Comparison of ENCODE assay signal across 21 mouse cellular contexts in the genomic region with DNA sequence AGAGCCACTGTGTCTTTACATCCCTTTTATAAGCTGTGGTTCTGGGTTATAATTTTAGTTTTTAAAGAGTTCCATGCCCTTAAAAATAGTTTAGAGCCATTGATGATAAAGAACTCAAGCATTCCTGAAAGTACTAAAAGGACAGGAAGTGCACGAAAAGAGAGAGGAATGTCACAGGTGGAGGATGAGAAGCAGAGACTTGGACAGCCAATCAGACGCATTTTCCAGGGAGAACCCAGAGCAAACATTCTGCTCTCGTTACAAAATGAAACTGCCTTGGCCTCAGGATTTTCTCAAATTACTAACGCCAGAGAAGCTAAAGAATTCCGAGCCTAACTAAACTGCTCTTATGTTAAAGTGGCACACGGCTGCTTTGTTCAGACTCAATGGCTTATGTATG.
DNase-seq lines count a peak whose midpoint lies in the region; ATAC-seq lines count a peak whose summit lies in the region.
"Had no signal": no experiment of that assay in that cellular context is flagged by ENCODE, and none has a peak within 500 bp of the region (broad histone marks: within the 10 kb centered on the region; RNA-seq: fewer than 3 reads in every experiment).

No protein-coding gene starts in this region.

- H3K4me1 ChIP-seq in limb, embryonic 12.5 days (replicated peaks), result peaks cover 4% of the 10 kb centered on the region; the same call in 1 of the 2 replicates
- H3K4me1 ChIP-seq in limb, embryonic 10.5 days, result no peaks in the 10 kb centered on the region
- H3K4me1 ChIP-seq in embryonic facial prominence, embryonic 11.5 days (ENCODE audit: control insufficient read depth, insufficient read depth, low read length), result no peaks in the 10 kb centered on the region
- no peaks in the 10 kb centered on the region for H3K4me1 ChIP-seq in intestine, embryonic 15.5 days (replicated peaks)
- 0 out of 2 replicates have a peak, but pooled peaks cover 5% of the 10 kb centered on the region for H3K4me1 ChIP-seq in stomach, embryonic 16.5 days (ENCODE audit: control insufficient read depth, insufficient read depth, low read length)
- H3K4me1 ChIP-seq in midbrain, embryonic 15.5 days, result no peaks in the 10 kb centered on the region
- H3K4me1 ChIP-seq: liver, embryonic 12.5 days had no signal

- no peak overlapping the region for H3K9ac ChIP-seq in limb, embryonic 12.5 days (replicated peaks)
- no peak overlapping the region for H3K9ac ChIP-seq in embryonic facial prominence, embryonic 11.5 days (replicated peaks; ENCODE audit: low read length)
- H3K9ac ChIP-seq in intestine, embryonic 15.5 days, result no peak overlapping the region
- H3K9ac ChIP-seq in stomach, embryonic 16.5 days (ENCODE audit: low read length), result no peak overlapping the region; the same call in 1 of the 2 replicates
- no peak overlapping the region for H3K9ac ChIP-seq in midbrain, embryonic 15.5 days
- H3K9ac ChIP-seq: liver, embryonic 12.5 days had no signal

- H3K9me3 ChIP-seq in limb, embryonic 12.5 days, result no peaks in the 10 kb centered on the region
- no peaks in the 10 kb centered on the region for H3K9me3 ChIP-seq in limb, embryonic 10.5 days (replicated peaks)
- no peaks in the 10 kb centered on the region for H3K9me3 ChIP-seq in embryonic facial prominence, embryonic 11.5 days (replicated peaks; ENCODE audit: control insufficient read depth, low read length)
- no peaks in the 10 kb centered on the region for H3K9me3 ChIP-seq in intestine, embryonic 15.5 days
- no peaks in the 10 kb centered on the region for H3K9me3 ChIP-seq in stomach, embryonic 16.5 days (replicated peaks; ENCODE audit: control insufficient read depth, low read length)
- no peaks in the 10 kb centered on the region for H3K9me3 ChIP-seq in midbrain, embryonic 15.5 days
- H3K9me3 ChIP-seq: liver, embryonic 12.5 days had no signal

- no peak for ATAC-seq in limb, embryonic 12.5 days (ENCODE audit: insufficient number of reproducible peaks, insufficient read depth, low FRiP score, low TSS enrichment, low read depth)
- ATAC-seq in embryonic facial prominence, embryonic 11.5 days (replicated peaks; ENCODE audit: insufficient number of reproducible peaks, low FRiP score, low TSS enrichment, low read depth), result no peak
- no peak for ATAC-seq in intestine, embryonic 15.5 days
- ATAC-seq in stomach, embryonic 16.5 days (ENCODE audit: insufficient read depth, low FRiP score), result no peak
- ATAC-seq in midbrain, embryonic 15.5 days (replicated peaks), result no peak
- no peak for ATAC-seq in megakaryocyte-erythroid progenitor cell, adult 5-6 weeks (replicated peaks; ENCODE audit: low FRiP score, low TSS enrichment, poor library complexity, severe bottlenecking)
- ATAC-seq: activated CD4-positive, CD25-positive, alpha-beta regulatory T cell, adult 4 months; forebrain, embryonic 14.5 days; hindbrain, embryonic 16.5 days; liver, embryonic 12.5 days; Patski had no signal

- H3K36me3 ChIP-seq in limb, embryonic 12.5 days, result no peaks in the 10 kb centered on the region
- H3K36me3 ChIP-seq in limb, embryonic 10.5 days, result no peaks in the 10 kb centered on the region
- H3K36me3 ChIP-seq in embryonic facial prominence, embryonic 11.5 days (replicated peaks; ENCODE audit: control insufficient read depth, insufficient read depth, low read depth, low read length), result no peaks in the 10 kb centered on the region
- no peaks in the 10 kb centered on the region for H3K36me3 ChIP-seq in intestine, embryonic 15.5 days
- H3K36me3 ChIP-seq in stomach, embryonic 16.5 days (ENCODE audit: control insufficient read depth, insufficient read depth, low read length), result no peaks in the 10 kb centered on the region
- H3K36me3 ChIP-seq in midbrain, embryonic 15.5 days (replicated peaks), result no peaks in the 10 kb centered on the region
- H3K36me3 ChIP-seq: liver, embryonic 12.5 days had no signal

- DNase-seq in limb, embryonic 10.5 days (ENCODE audit: low spot score), result no peak
- peak; percentile 36 for DNase-seq in embryonic facial prominence, embryonic 11.5 days (ENCODE audit: low spot score)
- DNase-seq: adrenal gland, postnatal 14 days; cerebellum, adult 2 months; gastrocnemius, postnatal 10 days; heart, postnatal 4 days; kidney, adult 9 months; kidney, postnatal 4 days; lung, postnatal 4 days; thymus, adult 2 months had no signal

- H3K27ac ChIP-seq in limb, embryonic 12.5 days, result 0 out of 2 replicates have a peak overlapping the region, but pooled peaks have one; percentile 18
- H3K27ac ChIP-seq in limb, embryonic 10.5 days, result no peak overlapping the region
- no peak overlapping the region for H3K27ac ChIP-seq in embryonic facial prominence, embryonic 11.5 days (replicated peaks; ENCODE audit: low read depth, low read length)
- H3K27ac ChIP-seq in intestine, embryonic 15.5 days, result no peak overlapping the region
- no peak overlapping the region for H3K27ac ChIP-seq in stomach, embryonic 16.5 days (ENCODE audit: low read length)
- H3K27ac ChIP-seq in midbrain, embryonic 15.5 days, result no peak overlapping the region
- H3K27ac ChIP-seq: liver, embryonic 12.5 days had no signal

- no peak overlapping the region for H3K4me3 ChIP-seq in limb, embryonic 12.5 days (replicated peaks)
- no peak overlapping the region for H3K4me3 ChIP-seq in limb, embryonic 10.5 days
- no peak overlapping the region for H3K4me3 ChIP-seq in embryonic facial prominence, embryonic 11.5 days (ENCODE audit: low read depth, low read length)
- no peak overlapping the region for H3K4me3 ChIP-seq in intestine, embryonic 15.5 days (replicated peaks)
- H3K4me3 ChIP-seq in stomach, embryonic 16.5 days (replicated peaks; ENCODE audit: low read length), result no peak overlapping the region
- no peak overlapping the region for H3K4me3 ChIP-seq in midbrain, embryonic 15.5 days
- H3K4me3 ChIP-seq: liver, embryonic 12.5 days had no signal

- no peaks in the 10 kb centered on the region for H3K27me3 ChIP-seq in limb, embryonic 12.5 days
- no peaks in the 10 kb centered on the region for H3K27me3 ChIP-seq in limb, embryonic 10.5 days (ENCODE audit: low read depth, poor library complexity, severe bottlenecking)
- H3K27me3 ChIP-seq in embryonic facial prominence, embryonic 11.5 days (ENCODE audit: control insufficient read depth, insufficient read depth, low read length), result no peaks in the 10 kb centered on the region
- no peaks in the 10 kb centered on the region for H3K27me3 ChIP-seq in intestine, embryonic 15.5 days (replicated peaks)
- no peaks in the 10 kb centered on the region for H3K27me3 ChIP-seq in stomach, embryonic 16.5 days (ENCODE audit: control insufficient read depth, insufficient read depth, low read length)
- no peaks in the 10 kb centered on the region for H3K27me3 ChIP-seq in midbrain, embryonic 15.5 days (replicated peaks)
- H3K27me3 ChIP-seq: liver, embryonic 12.5 days; Patski had no signal

- peak overlapping the region; percentile 20; the same call in 1 of the 2 replicates for H3K4me2 ChIP-seq in limb, embryonic 12.5 days
- no peak overlapping the region for H3K4me2 ChIP-seq in embryonic facial prominence, embryonic 11.5 days (ENCODE audit: low read depth, low read length)
- H3K4me2 ChIP-seq in intestine, embryonic 15.5 days (replicated peaks), result peak overlapping the region; percentile 35
- H3K4me2 ChIP-seq in stomach, embryonic 16.5 days (ENCODE audit: low read depth, low read length), result peak overlapping the region; percentile 28
- H3K4me2 ChIP-seq in midbrain, embryonic 15.5 days, result no peak overlapping the region
- H3K4me2 ChIP-seq: liver, embryonic 12.5 days; midbrain, embryonic 11.5 days had no signal

- WGBS in limb, embryonic 12.5 days, result 26% methylated on average over 6 of the region's 6 CpGs
- 51% methylated on average over 6 of the region's 6 CpGs for WGBS in limb, embryonic 10.5 days
- 37% methylated on average over 6 of the region's 6 CpGs for WGBS in embryonic facial prominence, embryonic 11.5 days
- WGBS in intestine, embryonic 15.5 days, result 14% methylated on average over 6 of the region's 6 CpGs
- 23% methylated on average over 6 of the region's 6 CpGs for WGBS in stomach, embryonic 16.5 days
- 60% methylated on average over 6 of the region's 6 CpGs for WGBS in midbrain, embryonic 15.5 days

Comparison
In these comparisons a context has a peak if more than half of its experiments do, and no peak if none do; other contexts are left out.
1. H3K4me2 ChIP-seq: peak in limb, embryonic 12.5 days (single experiment), intestine, embryonic 15.5 days (single experiment) and stomach, embryonic 16.5 days (single experiment); none in embryonic facial prominence, embryonic 11.5 days (single experiment) and midbrain, embryonic 15.5 days (single experiment).